Mouse (Mus musculus) T-helper 17 cell (primary cell): ENCODE data around the gene Csnk1d.

Source experiments
- in situ Hi-C, 2 experiments: fragments of 300-600 bp; cut with MboI, MseI; formaldehyde crosslinking; loops; 1 replicate in 1 of 2; 2 replicates in 1 of 2; pipeline ENCODE4 v1.15.1; 2025; ENCODE audit warnings: high pct_unique_total_duplicates in 2 of 2

Csnk1d gene

DNA sequence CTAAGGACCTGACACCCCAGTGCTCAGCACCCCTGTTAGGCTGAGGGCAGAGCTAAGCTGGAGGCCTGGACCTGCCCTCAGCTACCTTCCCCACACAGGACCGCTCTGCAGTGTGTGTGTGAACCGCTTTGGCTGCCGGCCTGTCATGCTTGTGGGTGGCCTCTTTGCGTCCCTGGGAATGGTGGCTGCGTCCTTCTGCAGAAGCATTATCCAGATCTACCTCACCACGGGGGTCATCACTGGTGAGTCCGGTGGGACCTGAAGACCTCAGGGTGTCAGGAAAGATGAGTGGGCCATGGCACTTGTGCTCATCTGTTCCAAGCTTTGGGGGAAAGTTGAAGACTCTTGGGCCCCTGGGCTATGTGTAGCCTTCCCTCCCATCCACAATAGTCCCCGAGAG lies 35.4 kb downstream of the Csnk1d start:
- in situ Hi-C loops, result loop anchor here in 1 of 2 experiments (10.0 kb wide), 1 partner anchor 361 kb away; the partner anchor contains the start of genes Alyref and Anapc11

DNA sequence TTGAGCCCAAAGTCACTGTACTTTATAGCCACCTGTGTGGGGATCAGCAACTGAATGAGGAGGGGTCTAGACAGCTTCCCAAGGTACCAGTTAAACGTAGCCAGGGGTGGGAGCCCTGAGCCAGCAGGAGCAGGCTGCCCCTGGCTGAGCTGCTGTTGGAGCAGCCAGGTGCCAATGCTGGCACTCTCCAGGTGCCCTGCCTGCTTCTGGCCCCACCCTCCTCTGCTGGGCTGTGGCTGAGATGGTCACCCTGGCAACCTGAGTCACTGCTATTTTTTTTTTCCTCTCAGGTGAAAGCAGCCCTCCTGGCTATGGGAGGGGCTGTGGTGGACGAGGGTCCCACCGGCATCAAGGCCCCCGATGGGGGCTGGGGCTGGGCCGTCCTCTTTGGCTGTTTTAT lies 36.2 kb downstream of the Csnk1d start:
- in situ Hi-C loops, result loop anchor here in 1 of 2 experiments (10.0 kb wide), 1 partner anchor 360 kb away; the partner anchor contains the start of genes Alyref and Anapc11

DNA sequence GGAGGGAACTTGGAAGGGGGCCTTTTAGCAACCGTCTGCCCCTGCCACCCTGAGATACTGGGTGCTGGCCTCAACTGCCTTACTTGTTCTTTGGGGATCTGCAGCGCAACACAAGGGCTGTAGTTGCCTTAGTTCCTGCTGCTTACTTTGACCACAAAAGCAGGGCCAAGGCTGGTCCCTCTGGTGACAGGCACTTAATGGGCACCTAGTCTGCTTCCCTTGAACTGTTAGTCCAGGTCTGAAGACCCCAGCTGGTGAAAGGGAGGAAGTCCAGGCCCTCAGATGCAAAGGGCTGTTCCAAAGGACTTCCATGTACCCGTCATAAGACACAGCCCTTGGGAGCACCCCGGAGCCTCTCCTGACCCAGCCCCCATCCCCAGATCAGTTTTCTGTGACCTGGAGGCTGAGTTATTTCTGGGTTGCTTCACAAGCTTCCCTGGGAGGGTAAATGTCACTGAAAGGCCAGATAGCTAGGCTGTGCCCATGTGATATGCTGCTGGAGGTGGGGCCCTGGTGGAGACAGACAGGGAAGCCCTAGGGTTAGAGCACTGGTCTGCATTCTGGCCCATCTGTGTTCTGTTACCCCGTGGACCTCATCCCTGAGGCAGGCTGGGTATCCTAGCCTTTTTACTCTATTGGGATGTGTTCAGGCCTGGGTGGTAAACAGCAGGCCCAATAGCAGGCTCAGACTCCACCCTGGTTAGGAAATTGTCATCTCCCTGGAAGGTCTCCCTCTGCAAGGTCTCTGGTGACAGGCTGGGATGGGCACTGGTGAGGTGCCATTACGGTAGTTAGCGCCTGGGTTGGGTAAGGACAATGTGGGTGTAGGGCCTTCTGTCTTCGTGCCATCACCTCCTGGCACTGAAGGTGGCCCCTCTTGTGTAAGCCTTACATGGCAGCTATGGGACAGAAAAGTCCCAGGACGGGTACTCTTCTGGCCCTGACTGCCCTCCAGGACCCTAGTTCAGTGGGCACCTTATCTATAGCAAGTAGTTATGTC lies 39.1 kb downstream of the Csnk1d start:
- in situ Hi-C loops, result loop anchor here in 1 of 2 experiments (10.0 kb wide), 1 partner anchor 357 kb away; the partner anchor contains the start of genes Alyref and Anapc11

DNA sequence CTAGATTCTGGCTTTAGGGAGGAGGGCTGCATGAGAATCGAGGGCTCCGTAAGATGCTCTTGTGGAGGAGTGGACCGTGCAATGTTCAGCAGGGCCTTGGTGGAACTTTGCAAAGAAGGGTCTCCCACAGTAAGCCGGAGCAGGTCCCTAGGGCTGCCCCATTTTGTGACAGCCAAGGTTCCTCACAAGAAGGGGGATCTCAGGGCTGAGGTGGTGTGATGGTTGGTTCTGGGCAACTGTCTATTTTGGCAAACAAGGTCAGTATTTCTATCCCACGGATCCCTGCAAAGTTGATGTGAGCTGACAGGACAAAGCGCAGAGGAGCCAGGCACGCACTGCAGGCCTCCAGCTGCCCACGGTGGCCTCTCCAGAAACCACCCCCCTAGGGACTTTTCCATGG lies 39.9 kb downstream of the Csnk1d start:
- in situ Hi-C loops, result loop anchor here in 1 of 2 experiments (10.0 kb wide), 1 partner anchor 356 kb away; the partner anchor contains the start of genes Alyref and Anapc11

DNA sequence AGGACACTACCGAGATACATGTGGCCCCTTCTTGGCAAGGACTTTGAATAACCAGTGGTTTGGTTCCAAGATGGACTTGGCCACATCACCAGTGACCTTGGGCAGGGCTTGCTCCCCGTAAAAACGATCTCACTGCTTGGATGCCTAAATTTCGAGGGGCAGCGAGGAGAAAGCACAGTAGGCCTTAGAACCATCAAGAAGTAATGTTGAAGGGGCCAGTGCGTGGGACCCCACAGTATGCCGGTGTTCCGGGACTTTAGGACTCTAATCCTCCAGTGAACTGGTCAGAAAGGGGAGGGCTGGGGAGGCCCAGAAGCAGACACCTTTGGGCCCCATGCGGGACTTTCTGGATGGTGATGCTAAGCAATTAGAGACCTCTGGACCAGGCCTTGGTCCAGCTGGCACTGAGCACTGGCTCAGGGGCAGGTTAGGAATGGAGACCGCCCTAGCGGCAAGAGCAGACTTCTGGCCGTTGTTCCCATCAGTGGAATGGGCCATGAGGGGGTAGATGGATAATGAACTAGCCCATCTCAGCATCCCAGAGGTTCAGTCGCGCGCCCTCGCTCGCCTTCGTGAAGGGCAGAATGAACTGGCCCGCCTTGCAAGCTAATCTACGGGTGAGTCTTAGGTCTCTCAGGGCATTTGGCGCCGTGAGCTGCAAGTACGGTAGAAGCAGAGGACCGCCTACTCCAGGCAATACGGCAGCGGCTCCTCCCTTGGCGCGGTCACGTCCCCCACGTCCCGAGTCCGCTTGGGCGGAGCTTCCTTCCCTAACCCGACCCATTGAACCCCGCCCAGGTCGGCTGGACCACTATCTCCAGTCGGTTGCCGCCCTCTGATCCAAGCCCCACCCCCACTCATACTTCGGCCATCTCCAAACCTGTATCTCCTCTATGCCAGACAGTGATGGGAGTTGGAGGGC lies 40.6 kb downstream of the Csnk1d start:
- in situ Hi-C loops, result loop anchor here in 1 of 2 experiments (10.0 kb wide), 1 partner anchor 356 kb away; the partner anchor contains the start of genes Alyref and Anapc11

DNA sequence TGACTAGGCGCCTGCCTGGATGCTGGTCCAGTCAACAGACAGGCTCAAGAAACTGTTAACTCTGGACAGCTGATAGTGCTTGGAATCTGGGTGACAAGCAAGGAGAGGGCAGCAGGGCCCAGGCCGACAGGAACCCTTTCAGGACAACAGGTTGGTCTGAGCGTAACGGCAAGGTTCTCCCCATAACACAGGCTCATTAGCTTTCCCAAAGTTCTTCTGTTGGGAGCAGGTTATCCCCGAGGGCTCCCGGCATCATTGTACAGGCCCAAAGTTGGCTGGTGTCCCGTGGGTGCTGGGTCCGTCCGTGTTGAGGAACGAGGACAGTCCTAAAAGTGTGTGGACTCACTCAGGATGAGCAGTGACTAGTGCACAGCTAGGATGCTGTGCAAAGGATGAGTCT lies 41.3 kb downstream of the Csnk1d start:
- in situ Hi-C loops, result loop anchor here (10.0 kb wide), 2 partner anchors 355 to 575 kb away; partner anchors contain the start of genes Alyref (in 1 of the 2), Anapc11 (in 1 of the 2) and Faap100 (in 1 of the 2)

DNA sequence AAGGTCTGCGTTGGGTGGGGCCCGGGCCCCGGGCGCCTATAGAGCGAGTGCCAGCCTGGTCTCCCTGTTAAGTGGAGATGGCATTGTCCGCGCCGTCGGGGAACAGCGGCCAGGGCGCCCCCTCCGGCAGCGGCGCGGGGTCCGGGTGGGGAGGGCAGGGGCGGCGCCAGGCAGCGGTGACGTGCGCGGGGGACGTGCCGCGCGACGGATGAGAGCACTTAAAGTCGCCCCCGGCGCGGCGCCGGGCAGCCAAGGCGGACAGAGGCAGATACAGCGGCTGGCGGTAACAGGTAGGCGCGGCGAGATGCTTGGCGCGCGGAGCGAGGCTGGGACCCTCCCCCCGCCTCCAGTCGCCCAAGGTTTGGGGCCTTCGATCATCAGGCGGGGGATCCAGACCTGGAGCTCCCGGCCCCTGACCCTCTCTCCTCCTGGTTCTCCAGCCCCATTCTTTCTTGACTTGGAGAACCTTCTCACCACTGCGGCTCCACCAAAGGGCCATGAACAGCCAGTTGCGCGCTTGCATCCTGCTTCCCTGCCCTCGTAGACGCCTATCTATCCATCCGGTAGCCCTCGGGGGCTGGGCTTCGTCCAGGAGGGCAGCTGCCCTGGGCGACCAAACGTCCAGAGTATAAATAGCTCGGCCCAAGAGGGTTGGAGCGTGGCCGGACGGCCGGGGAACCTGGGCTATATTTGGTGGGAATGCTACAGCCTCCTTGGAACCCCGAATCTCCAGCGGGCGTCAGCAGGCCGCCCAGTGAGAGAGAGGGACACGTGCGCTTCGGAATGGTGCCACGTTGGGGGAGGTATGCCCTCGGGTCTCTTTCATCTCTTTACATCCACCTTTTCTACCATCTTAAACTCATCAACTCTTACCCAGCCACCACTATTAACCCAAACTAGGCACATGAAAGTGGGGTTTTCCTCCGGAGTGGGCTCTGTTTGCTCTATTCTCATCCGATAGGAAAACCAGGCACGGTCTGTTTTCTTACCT lies 42.0 kb downstream of the Csnk1d start:
- in situ Hi-C loops, result loop anchor here in 1 of 2 experiments (10.0 kb wide), 1 partner anchor 574 kb away; the partner anchor contains the start of gene Faap100

DNA sequence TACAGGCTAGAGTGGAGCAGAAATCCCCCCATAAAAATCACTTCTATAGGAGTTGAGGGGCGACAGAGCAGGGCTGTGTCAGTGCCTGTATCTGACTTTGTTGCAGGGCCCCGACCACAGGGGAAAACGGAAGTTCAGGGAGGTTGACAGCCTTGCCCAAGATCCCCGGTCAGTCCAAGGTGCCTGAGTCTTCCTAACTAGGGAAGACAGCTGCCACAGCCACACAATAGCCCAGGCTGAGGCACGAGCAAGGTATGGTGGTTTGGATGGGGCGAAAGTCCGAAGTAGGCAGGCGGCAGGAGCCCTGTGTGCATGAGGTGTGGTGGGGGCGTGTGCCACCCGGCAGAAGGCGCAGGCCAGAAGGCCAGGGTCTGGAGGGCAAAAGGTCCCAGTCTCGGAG lies 42.8 kb downstream of the Csnk1d start, which contains the start of gene Slc16a3:
Gene Slc16a3, plus strand, starts transcription at position 153 of the 400 bp plus-strand sequence.
- in situ Hi-C loops, result loop anchor here in 1 of 2 experiments (10.0 kb wide), 1 partner anchor 574 kb away; the partner anchor contains the start of gene Faap100

DNA sequence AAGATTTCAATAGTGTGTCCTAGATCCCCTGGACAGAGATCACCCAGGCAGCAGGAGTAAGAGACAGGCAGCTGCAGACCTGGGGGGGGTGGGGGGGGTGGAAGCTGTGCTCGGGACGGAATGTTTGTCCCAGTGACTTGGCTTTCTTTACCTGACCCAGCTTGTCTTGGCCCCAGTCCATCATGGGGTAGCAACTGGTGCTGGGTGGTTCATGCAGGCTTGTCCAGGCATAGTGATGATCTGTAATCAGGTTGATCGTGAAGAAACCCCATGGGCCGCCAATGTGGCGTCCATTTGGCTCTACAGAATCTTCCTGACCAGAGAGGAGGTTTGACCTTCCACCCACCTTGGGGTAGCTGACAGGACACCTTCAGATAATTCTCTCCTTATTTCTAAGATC lies 45.2 kb downstream of the Csnk1d start:
- in situ Hi-C loops, result loop anchor here in 1 of 2 experiments (10.0 kb wide), 1 partner anchor 571 kb away; the partner anchor contains the start of gene Faap100

DNA sequence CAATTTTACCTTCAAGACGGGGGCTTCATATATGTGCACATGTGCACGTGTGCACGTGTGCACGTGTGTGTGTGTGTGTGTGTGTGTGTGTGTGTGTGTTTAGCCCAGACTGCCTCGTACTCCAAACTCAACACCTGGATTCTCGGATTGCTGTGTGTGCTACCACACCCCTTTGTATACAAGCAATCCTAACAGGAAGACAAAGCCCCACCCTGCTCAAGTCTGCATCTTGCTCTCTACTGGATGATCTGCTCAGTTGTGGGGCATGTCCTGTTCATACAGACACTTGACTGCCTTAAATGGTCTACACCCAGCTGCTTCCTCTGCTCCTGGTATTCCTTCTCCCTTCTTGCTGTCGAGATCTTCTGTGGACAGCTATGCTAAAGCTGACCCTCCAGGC lies 45.9 kb downstream of the Csnk1d start:
- in situ Hi-C loops, result loop anchor here in 1 of 2 experiments (10.0 kb wide), 1 partner anchor 570 kb away; the partner anchor contains the start of gene Faap100

DNA sequence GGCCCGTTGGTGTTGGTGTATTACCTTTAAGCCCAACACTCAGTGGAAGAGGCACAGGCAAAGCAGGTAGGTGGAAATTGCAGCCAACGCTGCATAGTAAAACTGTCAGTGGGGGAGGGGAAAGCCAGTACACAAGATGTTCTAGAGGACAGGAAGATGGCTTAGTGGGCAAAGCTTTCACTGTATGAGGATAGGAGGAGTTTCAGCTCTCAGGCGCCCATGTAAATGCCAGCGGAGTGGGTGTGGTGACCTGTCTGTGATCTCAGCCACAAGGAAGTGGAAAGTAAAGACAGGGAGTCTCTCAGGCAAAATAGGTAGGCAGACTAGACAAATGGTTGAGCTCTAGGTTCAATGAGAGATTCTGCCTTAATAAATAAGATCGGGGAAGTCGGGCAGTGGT lies 50.2 kb downstream of the Csnk1d start:
- in situ Hi-C loops, result loop anchor here in 1 of 2 experiments (10.0 kb wide), 1 partner anchor 566 kb away; the partner anchor contains the start of gene Faap100

DNA sequence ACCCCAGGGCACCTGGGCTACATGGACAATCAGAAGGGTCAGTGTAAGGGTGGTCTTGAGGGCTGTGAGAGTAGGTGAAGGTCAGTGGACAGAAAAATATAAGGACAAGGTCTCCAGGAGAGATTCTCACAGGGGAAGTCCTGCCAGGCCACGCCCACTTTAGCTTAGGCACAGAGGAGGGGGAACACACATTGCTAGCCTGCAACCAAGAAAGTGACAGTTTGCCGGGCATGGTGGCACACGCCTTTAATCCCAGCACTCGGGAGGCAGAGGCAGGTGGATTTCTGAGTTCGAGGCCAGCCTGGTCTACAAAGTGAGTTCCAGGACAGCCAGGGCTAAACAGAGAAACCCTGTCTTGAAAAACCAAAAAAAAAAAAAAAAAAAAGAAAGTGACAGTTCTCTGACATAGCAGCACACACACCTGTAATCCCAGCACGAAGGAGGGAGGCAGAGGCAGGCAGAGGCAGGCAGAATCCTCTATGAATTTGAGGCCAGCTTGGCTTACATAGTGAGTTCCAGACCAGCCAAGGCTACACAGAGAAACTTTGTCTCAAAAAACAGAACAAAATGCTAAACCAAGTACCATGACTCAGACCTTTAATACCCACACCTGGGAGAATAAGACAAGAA lies 51.3 kb downstream of the Csnk1d start:
- in situ Hi-C loops, result loop anchor here in 1 of 2 experiments (10.0 kb wide), 1 partner anchor 565 kb away; the partner anchor contains the start of gene Faap100

DNA sequence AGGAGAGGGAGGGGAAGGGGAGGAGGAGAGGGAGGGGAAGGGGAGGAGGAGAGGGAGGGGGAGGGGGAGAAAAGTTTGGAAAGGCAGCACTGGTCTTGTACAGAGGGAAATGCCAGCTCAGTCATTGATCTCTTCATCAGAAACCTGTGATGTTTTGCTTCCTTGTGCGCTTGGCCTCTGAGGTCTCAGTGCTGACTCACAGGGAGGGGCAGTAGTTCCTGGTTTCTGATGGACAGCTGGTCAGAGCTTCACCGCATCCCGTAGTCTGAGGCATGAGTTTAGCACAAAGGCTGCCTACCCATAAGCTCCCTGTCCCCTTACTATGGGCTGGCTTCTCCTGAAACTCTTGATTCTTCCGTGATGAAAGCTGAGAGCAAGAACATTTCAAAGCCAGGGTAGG lies 52.3 kb downstream of the Csnk1d start:
- in situ Hi-C loops, result no loop called here

DNA sequence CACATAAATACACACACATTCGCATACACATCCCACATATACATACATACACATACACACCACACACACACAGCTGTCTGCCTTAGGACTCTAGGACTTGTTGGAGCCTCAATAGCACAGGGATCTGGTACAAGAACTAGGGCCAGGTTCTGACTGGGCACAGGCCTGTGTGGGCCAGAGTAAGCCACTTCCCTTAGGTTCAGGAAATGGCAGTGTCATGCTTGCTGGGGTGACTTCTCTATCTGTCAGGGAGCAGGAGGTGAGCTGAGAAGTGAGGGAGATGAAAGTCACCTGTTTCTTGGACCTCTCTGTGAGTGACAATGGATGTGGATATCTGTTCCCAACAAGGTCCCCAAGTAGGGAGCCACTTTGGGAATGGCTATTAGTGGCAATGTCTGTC lies 53.2 kb downstream of the Csnk1d start:
- in situ Hi-C loops, result no loop called here

DNA sequence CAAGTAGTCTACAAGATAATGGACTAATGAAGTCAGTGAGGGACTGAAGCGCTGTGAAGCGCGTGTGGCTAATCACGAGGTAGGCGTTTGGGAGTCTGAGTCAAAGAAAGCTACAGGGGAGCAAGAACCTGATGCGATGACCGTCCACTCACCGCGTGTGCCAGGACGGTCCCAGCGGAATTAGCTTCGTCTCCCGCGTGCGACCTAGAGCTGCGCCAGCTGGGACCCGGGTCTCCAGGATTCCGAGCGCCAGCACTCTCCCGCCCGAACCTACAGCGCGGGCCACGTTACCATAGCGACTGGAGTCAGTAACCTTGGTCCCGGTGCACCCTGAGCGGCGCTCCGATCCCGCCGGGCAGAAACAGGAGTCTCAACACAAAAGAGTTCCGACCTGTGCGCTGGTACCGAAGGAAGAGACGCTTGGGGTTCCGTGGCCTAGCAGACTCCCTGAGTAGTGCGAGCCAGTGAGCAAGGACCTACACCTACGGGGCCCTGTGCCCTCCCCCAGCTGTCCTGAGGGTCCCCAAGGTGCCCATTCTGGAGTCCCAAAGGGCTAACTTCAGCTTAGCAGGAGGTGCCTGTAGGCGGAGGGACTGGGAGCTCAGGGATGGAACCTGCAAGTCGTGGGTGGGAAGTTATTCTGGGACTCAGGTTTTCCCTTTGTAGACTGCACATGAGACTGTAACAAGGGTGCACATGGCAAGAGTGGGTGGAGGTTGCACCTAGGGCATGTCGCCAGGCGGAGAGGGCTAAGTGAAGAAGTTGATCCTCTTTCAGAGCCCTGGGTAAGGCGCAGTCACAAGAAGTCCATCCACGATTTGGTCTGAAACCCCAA lies 58.3 kb downstream of the Csnk1d start, which contains the start of gene Ccdc57:
Gene Ccdc57, minus strand, starts transcription at position 309 of the 835 bp plus-strand sequence.
- in situ Hi-C loops, result no loop called here

DNA sequence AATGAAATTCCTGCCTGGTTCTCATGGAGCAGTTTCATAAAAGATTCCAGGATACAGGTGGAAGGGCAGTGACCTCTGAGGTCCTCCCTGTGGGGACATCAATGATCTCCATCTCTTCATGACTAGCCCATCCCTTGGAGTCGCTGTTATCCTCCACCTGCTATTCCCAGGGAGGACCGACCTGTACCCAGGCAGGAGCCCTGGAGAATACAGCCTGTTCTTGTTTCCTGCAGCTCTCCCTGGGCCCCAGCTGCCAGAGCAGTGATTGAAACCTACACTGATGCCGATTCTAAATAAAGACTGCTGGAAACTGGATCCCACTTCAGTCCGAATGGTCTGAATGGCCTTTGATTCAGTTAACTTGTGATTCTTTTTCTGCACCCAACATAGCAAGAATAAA lies 59.7 kb downstream of the Csnk1d start:
- in situ Hi-C loops, result no loop called here

DNA sequence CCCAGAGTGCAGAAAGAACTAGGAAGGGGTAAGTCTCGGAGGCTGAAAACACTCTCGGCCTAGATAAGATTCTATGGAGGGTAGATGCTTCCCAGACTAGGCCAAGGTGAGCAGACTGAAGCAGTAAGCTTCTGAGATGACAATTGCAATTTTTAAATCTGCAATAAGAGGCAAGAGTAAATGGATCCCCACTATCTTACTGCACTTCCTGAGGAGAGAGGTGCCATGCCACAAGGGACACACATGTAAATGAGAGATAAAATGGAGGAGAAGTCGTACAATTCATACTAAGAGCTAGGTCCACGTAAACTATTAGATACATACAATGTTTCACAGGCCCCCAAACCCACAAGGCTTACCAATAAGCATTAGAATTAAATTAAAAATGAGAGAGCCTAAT lies 62.7 kb downstream of the Csnk1d start:
- in situ Hi-C loops, result no loop called here

DNA sequence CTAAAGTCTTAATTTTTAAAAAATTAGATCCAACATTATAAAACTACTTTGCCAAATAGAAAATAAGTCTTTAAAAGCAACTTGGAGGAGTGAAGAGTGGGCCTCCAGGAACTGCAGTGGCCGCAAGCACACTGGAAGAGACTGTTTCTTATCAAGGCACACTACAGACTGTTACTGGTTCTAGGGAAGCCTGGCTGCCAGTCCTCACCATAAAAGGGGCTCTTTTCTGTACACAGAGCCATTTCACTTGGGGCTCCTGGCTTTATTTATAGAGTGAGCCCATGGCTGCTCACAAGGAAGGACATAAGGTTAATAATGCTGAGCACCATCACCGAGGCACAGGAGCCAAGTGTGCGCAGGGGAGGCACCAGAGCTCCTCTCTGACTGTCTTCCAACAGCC lies 68.6 kb downstream of the Csnk1d start:
- in situ Hi-C loops, result no loop called here
